Mouse (Mus musculus) neural tube, embryonic 12.5 days (tissue): ENCODE data around the gene Zfp672. TPM values are rescaled to one million over a fixed set of nuclear protein-coding genes. Genes with fewer than 3 reads are reported as not detected.

Experiments used
- ATAC-seq: fragments of 200-750 bp; cut with Nextera tagmentation; 2 replicates; pipeline ENCODE4 v1.8.0; 2017; ENCODE audit warnings: low read depth, mild to moderate bottlenecking, moderate TSS enrichment, moderate library complexity; ENCODE audit not compliant: low FRiP score
- H3K27ac ChIP-seq: fragments of 300-500 bp; sonication (generic); 2 replicates; pipeline ENCODE4 v1.5.1; 2016
- H3K27me3 ChIP-seq: fragments of 300-500 bp; sonication (generic); replicated peaks from 2 replicates; pipeline ENCODE4 v1.6.1; 2016; ENCODE audit warnings: mild to moderate bottlenecking
- H3K36me3 ChIP-seq: fragments of 300-500 bp; sonication (generic); 2 replicates; pipeline ENCODE4 v1.6.1; 2016; ENCODE audit warnings: mild to moderate bottlenecking
- H3K4me1 ChIP-seq: fragments of 300-500 bp; sonication (generic); 2 replicates; pipeline ENCODE4 v1.6.1; 2016
- H3K4me2 ChIP-seq: fragments of 300-500 bp; sonication (generic); replicated peaks from 2 replicates; pipeline ENCODE4 v1.6.1; 2016; ENCODE audit warnings: mild to moderate bottlenecking
- H3K4me3 ChIP-seq: fragments of 300-500 bp; sonication (generic); 2 replicates; pipeline ENCODE4 v1.5.1; 2016
- H3K9ac ChIP-seq: fragments of 300-500 bp; sonication (generic); 2 replicates; pipeline ENCODE4 v1.6.1; 2016; ENCODE audit warnings: mild to moderate bottlenecking
- H3K9me3 ChIP-seq: fragments of 300-500 bp; sonication (generic); 2 replicates; pipeline ENCODE4 v1.6.1; 2016; ENCODE audit warnings: mild to moderate bottlenecking
- WGBS: fragments of 180-500 bp; shearing (Covaris S2); methylation state at CpG from one replicate; pipeline ENCODE4 v1.1.7; 2016; 5-methylcytosine and 5-hydroxymethylcytosine counted together
- polyA plus RNA-seq: library from polyadenylated mRNA; unstranded; fragments of >200 nt; fragmentation: Nextera tagmentation; extraction: Ambion mirVana; gene quantifications from 2 replicates; pipeline ENCODE4 v1.2.1, GENCODE M21; 2016

Zfp672 gene
- polyA plus RNA-seq, 1 experiment from 2014 or later = 32.2 TPM

DNA sequence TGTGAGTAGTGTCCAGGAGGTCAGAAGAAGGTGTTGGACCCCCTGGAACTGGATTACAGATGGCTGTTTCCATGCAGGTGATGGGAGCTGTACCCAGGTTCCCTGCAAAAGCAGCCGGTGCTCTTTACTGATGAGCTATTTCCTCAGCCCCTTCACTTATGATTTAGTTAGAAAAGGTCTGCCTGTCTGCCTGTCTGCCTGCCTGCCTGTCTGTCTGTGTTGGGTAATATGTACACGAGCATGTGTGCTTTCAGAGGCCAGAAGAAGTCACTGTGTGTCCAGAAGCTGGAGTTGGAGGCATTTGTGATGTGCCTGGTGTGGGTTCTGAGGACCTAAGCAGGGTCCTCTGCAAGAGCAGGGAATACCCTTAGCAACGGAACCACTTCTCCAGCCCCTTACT lies 23.6 kb upstream of the Zfp672 start:
- Histone ChIP-seq H3K4me1 (no peaks in the 10 kb centered on the region), H3K9ac (no peak overlapping the region), H3K4me3 (no peak overlapping the region), H3K9me3 (no peaks in the 10 kb centered on the region), H3K36me3 (no peaks in the 10 kb centered on the region), H3K27ac (no peak overlapping the region), H3K27me3 (no peaks in the 10 kb centered on the region), H3K4me2 (no peak overlapping the region)
- 88% methylated on average over 3 of the region's 3 CpGs for WGBS
- no peak for ATAC-seq

- WGBS = 66% methylated on average over 7 of the region's 7 CpGs
- no peak for ATAC-seq
- Histone ChIP-seq H3K4me2 (no peak overlapping the region), H3K9ac (no peak overlapping the region), H3K27me3 (no peaks in the 10 kb centered on the region), H3K36me3 (no peaks in the 10 kb centered on the region), H3K9me3 (no peaks in the 10 kb centered on the region), H3K4me1 (no peaks in the 10 kb centered on the region), H3K27ac (no peak overlapping the region), H3K4me3 (no peak overlapping the region)
Measured at GRCm38 (mm10) chr11:58352681-58353548, 22.8 kb upstream of the Zfp672 start.

DNA sequence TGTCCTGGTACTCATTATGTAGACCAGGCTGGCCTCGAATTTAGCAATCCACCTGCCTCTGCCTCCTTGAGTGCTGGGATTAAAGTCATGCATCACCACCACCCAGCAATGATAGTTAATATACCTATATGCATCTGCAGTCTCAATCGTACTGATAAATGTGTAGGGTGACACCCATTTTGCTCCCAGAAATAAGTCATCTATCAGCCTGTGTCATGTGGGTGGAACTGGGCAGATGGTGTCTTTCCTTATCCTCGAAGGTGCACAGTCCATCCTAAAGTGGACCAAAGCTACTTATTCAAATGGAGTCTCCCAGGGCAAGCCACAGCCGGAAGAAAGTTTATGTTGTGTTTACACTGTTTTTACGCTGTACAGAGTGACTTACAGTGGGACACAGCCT lies 21.0 kb upstream of the Zfp672 start:
- H3K27ac ChIP-seq = no peak overlapping the region
- H3K27me3 ChIP-seq = no peaks in the 10 kb centered on the region
- ATAC-seq = no peak
- no peaks in the 10 kb centered on the region for H3K4me1 ChIP-seq
- WGBS = 86% methylated on average over 5 of the region's 5 CpGs
- H3K4me2 ChIP-seq = no peak overlapping the region
- H3K9ac ChIP-seq = no peak overlapping the region
- no peaks in the 10 kb centered on the region for H3K9me3 ChIP-seq
- H3K4me3 ChIP-seq = no peak overlapping the region
- H3K36me3 ChIP-seq = peaks cover 17% of the 10 kb centered on the region

DNA sequence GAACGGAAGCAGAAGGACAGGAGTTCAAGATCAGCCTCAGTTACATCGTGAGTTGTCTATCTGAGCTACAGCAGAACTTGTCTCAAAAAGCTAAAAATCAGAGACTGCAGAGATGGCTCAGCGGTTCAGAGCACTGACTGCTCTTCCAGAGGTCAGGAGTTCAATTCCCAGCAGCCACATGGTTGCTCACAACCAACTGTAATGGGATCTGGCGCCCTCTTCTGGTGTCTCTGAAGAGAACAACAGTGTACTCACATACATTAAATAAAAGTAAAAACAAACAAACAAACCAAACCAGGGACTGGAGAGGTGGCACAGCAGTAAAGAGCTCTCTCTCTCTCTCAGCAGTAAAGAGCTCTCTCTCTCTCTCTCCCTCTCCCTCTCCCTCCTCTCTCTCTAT lies 20.5 kb upstream of the Zfp672 start:
- Histone ChIP-seq H3K36me3 (peaks cover 22% of the 10 kb centered on the region), H3K27me3 (no peaks in the 10 kb centered on the region), H3K4me2 (no peak overlapping the region), H3K27ac (no peak overlapping the region), H3K4me1 (no peaks in the 10 kb centered on the region), H3K9me3 (no peaks in the 10 kb centered on the region), H3K4me3 (no peak overlapping the region), H3K9ac (no peak overlapping the region)
- no peak for ATAC-seq
- WGBS = 72% methylated on average over 4 of the region's 4 CpGs

DNA sequence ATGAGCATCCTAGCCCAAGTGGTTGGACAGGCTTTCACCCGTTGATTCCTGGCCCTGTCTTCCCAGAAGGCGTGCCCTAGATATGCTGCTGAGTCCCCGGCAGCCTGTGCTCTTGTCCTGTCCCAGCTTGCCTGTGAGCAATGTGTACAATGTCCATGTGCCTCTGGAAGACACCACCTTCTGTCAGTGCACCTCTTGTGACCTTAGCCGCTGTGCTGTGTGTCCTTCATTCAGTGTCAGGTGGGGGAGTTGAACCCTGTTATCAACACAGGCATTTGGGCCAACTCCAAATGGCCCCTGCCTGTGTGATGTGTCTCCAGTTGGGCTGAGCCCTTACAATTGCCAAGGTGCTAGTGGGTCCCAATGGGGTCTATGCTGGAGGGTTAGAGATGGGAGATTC lies 16.6 kb upstream of the Zfp672 start:
- Histone ChIP-seq H3K4me3 (no peak overlapping the region), H3K36me3 (peaks cover 53% of the 10 kb centered on the region), H3K27ac (no peak overlapping the region), H3K4me1 (no peaks in the 10 kb centered on the region), H3K9me3 (no peaks in the 10 kb centered on the region), H3K27me3 (no peaks in the 10 kb centered on the region), H3K4me2 (no peak overlapping the region), H3K9ac (no peak overlapping the region)
- no peak for ATAC-seq
- WGBS = 94% methylated on average over 4 of the region's 4 CpGs

DNA sequence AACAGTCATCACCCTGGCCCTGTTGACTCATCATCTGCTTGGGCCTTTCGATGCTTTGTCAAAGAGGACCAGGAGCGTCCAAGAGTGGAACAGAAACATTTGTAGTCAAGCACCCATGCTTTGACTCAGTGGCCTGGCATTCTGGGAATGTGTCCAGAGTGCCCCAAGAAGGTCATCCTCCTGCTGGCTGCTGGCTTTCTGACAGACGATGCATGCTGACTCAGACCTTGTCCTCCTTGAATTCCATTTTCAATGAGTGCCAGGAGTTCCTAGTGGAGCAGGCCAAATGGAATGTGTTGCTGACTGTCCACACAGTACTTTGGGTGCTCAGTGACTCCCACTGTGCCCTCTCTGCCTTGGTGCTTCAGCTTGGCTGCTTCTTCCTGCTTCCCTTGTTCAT lies 4.6 kb upstream of the Zfp672 start:
- H3K4me1 ChIP-seq = peaks cover 24% of the 10 kb centered on the region
- H3K4me2 ChIP-seq = no peak overlapping the region
- ATAC-seq = no peak
- no peaks in the 10 kb centered on the region for H3K27me3 ChIP-seq
- no peak overlapping the region for H3K4me3 ChIP-seq
- peaks cover 50% of the 10 kb centered on the region for H3K36me3 ChIP-seq
- H3K9ac ChIP-seq = no peak overlapping the region
- H3K27ac ChIP-seq = no peak overlapping the region
- WGBS = 81% methylated on average over 3 of the region's 3 CpGs
- no peaks in the 10 kb centered on the region for H3K9me3 ChIP-seq

DNA sequence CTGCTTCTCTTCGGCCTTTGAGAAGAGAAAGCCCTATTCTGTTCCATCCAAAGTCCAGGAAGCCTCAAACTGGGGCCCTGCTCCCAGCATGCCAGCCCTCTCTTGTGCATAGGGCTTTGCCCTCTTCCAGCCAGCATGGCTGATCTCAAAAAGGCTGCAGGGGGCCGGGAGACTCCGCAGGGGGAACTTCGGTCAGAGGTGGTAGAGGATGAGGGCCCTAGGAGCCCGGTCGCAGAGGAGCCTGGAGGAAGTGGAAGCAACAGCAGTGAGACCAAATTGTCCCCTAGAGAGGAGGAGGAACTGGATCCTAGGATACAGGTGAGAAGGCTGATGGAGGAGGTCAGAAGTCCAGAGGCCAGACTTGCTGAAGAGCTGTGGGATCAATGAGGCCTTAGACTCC lies 1.4 kb upstream of the Zfp672 start:
- H3K9me3 ChIP-seq = no peaks in the 10 kb centered on the region
- H3K4me2 ChIP-seq = peak overlapping the region; percentile 99
- 93% methylated on average over 6 of the region's 6 CpGs for WGBS
- no peak overlapping the region for H3K27ac ChIP-seq
- no peak for ATAC-seq
- peaks cover 31% of the 10 kb centered on the region for H3K4me1 ChIP-seq
- H3K36me3 ChIP-seq = peaks cover 39% of the 10 kb centered on the region
- H3K9ac ChIP-seq = peak overlapping the region; percentile 85
- H3K27me3 ChIP-seq = no peaks in the 10 kb centered on the region
- peak overlapping the region; percentile 72 for H3K4me3 ChIP-seq

DNA sequence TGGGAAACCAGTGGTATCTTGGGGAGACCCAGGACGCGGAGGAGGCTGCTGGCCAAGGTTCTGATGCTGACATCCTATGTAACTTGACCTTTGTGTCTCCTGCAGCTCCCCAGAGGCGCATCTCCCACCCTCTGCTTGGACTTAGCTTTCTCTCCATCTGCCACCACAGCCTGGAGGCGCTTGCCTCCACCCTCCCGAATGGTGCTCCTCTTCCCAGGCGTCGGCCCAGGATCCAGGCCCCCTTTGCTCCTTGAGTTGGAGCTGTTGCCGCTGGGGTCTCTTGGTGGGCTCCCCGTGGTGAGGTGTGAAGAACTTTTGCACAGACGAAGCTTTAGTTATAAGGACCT lies 983 bp upstream of the Zfp672 start:
- Histone ChIP-seq H3K9ac (peak overlapping the region; percentile 85), H3K9me3 (no peaks in the 10 kb centered on the region), H3K27me3 (no peaks in the 10 kb centered on the region), H3K36me3 (peaks cover 35% of the 10 kb centered on the region), H3K4me1 (peaks cover 31% of the 10 kb centered on the region), H3K4me3 (peak overlapping the region; percentile 72), H3K27ac (no peak overlapping the region), H3K4me2 (peak overlapping the region; percentile 99)
- 17% methylated on average over 10 of the region's 10 CpGs for WGBS
- ATAC-seq = no peak; the same call in 1 of the 2 replicates

- peaks cover 29% of the 10 kb centered on the region for H3K36me3 ChIP-seq
- ATAC-seq = peak; percentile 68
- no peak overlapping the region for H3K27ac ChIP-seq
- H3K4me3 ChIP-seq = peak overlapping the region; percentile 72
- no peaks in the 10 kb centered on the region for H3K9me3 ChIP-seq
- no peaks in the 10 kb centered on the region for H3K27me3 ChIP-seq
- under 1% methylated on average over 21 of the region's 21 CpGs for WGBS
- H3K4me1 ChIP-seq = peaks cover 31% of the 10 kb centered on the region
- H3K4me2 ChIP-seq = peak overlapping the region; percentile 99
- H3K9ac ChIP-seq = peak overlapping the region; percentile 85
Measured at GRCm38 (mm10) chr11:58329906-58330275, 248 bp downstream of the Zfp672 start.

DNA sequence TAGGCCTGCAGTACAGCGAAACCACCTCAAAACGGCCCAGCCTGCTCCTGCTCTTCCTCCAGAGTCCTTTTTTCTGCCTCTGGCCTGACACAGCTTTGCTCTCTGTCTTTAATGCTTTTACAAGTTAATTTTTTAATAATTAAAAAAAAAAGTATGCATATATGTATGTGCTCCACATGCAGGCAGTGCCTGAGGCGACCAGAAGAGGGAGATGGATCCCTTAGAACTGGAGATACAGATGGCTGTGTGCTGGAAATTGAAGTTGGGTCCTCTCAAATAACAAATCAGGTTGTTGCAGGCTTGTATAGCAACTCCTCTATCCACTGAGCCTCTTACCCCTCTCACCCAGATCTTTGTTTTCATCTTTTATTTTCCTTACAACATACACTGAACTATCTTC lies 3.4 kb downstream of the Zfp672 start:
- no peak for ATAC-seq
- H3K36me3 ChIP-seq = peaks cover 15% of the 10 kb centered on the region
- 99% methylated on average over 3 of the region's 3 CpGs for WGBS

DNA sequence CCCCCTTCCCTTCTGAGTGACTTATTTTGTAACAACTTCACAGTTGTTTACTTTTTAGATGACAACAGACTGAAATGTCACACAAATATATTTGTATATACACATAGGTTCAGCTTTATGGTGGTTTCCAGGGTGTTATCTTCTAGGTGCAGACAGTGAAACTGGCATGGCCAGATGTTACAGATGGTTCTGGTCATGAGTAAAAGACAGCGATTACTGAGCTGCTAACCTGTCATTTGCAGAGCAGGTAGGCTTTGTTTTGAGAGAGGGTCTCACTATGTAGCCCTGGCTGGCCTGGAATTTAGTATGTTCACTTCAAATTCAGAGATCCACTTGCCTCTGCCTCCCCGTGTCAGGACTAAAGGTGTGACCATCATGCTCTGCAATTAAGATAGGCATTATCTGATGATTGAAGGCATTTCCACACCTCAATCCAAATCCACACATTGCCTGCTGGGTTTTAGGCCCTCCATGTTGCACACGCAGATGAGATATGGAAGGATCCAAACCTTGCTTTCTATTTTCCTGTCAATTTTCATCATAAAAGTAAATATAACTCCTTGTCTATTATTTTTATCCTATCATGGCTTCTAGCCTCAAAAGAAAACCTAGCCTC lies 5.4 kb downstream of the Zfp672 start:
- Histone ChIP-seq H3K4me3 (no peak overlapping the region), H3K4me1 (peaks cover 24% of the 10 kb centered on the region), H3K9me3 (no peaks in the 10 kb centered on the region), H3K36me3 (peaks cover 15% of the 10 kb centered on the region), H3K9ac (no peak overlapping the region), H3K27ac (no peak overlapping the region), H3K27me3 (no peaks in the 10 kb centered on the region), H3K4me2 (no peak overlapping the region)
- no peak for ATAC-seq
- 91% methylated on average over 3 of the region's 3 CpGs for WGBS

More for the DNA sequence above, 3.4 kb downstream of the Zfp672 start:
- Histone ChIP-seq H3K4me3 (no peak overlapping the region), H3K27me3 (no peaks in the 10 kb centered on the region), H3K9me3 (no peaks in the 10 kb centered on the region), H3K4me2 (no peak overlapping the region), H3K27ac (no peak overlapping the region), H3K9ac (no peak overlapping the region), H3K4me1 (peaks cover 30% of the 10 kb centered on the region)

DNA sequence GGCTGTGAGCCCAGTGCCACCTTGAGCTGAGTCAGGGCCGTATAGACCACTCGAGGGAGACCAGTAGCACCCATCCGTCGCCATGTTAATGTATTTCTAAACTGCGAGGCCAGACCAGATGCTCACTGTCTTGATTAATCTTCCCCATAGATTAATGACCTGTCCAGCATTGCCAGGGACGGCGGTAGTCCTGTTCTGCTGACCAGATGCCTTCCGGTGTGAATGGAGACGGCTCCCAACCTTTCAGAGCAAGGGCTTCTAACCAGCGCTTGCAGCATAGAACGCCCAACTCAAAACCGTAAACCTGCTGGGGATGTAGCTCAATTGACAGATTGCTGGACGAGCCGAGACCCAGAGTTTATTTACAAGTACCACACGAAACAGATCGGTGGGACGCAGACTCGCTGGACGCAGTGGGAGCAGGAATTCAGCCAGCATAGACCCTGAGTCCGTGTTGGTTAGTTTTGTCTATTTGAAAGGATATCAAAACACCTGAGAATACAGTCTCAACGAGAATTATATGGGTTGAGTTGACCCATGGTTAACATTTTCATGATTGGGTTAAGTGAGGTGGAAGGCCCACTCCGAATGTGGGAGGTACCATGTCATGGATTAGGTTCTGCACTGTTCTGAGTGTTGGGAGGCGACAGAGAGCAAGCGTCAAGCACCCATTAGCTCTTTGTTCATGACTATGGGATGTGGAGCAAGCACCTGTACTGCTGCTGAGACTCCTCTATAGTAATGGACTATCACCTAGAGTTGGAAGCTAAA lies 6.4 kb downstream of the Zfp672 start:
- Histone ChIP-seq H3K27me3 (no peaks in the 10 kb centered on the region), H3K36me3 (peaks cover 21% of the 10 kb centered on the region), H3K4me3 (peak overlapping the region; percentile 78), H3K4me1 (peaks cover 18% of the 10 kb centered on the region; the same call in 1 of the 2 replicates), H3K9me3 (no peaks in the 10 kb centered on the region), H3K27ac (peak overlapping the region; percentile 92), H3K4me2 (peak overlapping the region; percentile 86), H3K9ac (peak overlapping the region; percentile 84)
- 10% methylated on average over 24 of the region's 24 CpGs for WGBS
- no peak for ATAC-seq
